Mouse (Mus musculus) erythroblast, embryonic 14.5 days (primary cell): ENCODE results near the gene Bzw2. TPM values are rescaled to one million over a fixed set of nuclear protein-coding genes. Genes with fewer than 3 reads are reported as not detected.
"Not testable (repeated sequence)": the region's sequence is repeated elsewhere in the genome, so short reads cannot be mapped to it uniquely, and the experiment has no call there.

Source experiments
- H3K27me3 ChIP-seq: 2 replicates; pipeline ENCODE4 v1.6.1; 2012; ENCODE audit warnings: inconsistent platforms; ENCODE audit not compliant: control insufficient read depth
- H3K36me3 ChIP-seq: 2 replicates; pipeline ENCODE4 v1.6.1; 2012; ENCODE audit warnings: mild to moderate bottlenecking, inconsistent platforms; ENCODE audit not compliant: control insufficient read depth
- H3K4me1 ChIP-seq: 2 replicates; pipeline ENCODE4 v1.6.1; 2012; ENCODE audit warnings: inconsistent platforms; ENCODE audit not compliant: control insufficient read depth
- H3K4me3 ChIP-seq: replicated peaks from 2 replicates; pipeline ENCODE3; 2012; ENCODE audit warnings: moderate library complexity, mild to moderate bottlenecking, inconsistent platforms
- H3K9me3 ChIP-seq: 2 replicates; pipeline ENCODE4 v1.6.1; 2012; ENCODE audit warnings: low read length, inconsistent platforms, mixed read lengths; ENCODE audit not compliant: control insufficient read depth
- GATA1 ChIP-seq: IDR thresholded peaks from 2 replicates; pipeline ENCODE4 v1.6.1; 2012; ENCODE audit warnings: low read length, inconsistent platforms, mixed read lengths
- TAL1 ChIP-seq: IDR thresholded peaks from 3 replicates; pipeline ENCODE4 v1.6.1; 2012; ENCODE audit warnings: low read length, inconsistent platforms, mixed read lengths
- polyA plus RNA-seq: library from polyadenylated mRNA; stranded (reverse); fragments of >175 nt; gene quantifications from 2 replicates; pipeline ENCODE4 v1.2.3, GENCODE M21; 2012

Gene Bzw2
- 0.20 and 0.22 TPM in 2 replicates for polyA plus RNA-seq

GRCm38 (mm10) chr12:36157638-36158308, at the start of gene Bzw2:
Gene Bzw2, minus strand, starts transcription at chr12:36158080.
- H3K36me3 ChIP-seq, result no peaks in the 10 kb centered on the region
- peak within 1 kb of the TSS; percentile 90 for H3K4me3 ChIP-seq
- TF ChIP-seq GATA1 (no peak), TAL1 (no peak)
- no peaks in the 10 kb centered on the region for H3K9me3 ChIP-seq
- H3K27me3 ChIP-seq, result no peaks in the 10 kb centered on the region
- H3K4me1 ChIP-seq, result peaks cover 42% of the 10 kb centered on the region

- no peaks in the 10 kb centered on the region for H3K27me3 ChIP-seq
- no peaks in the 10 kb centered on the region for H3K4me1 ChIP-seq
- no peaks in the 10 kb centered on the region for H3K9me3 ChIP-seq
- TF ChIP-seq TAL1, result no peak
- no peak for TF ChIP-seq GATA1
- no peak overlapping the region for H3K4me3 ChIP-seq
- no peaks in the 10 kb centered on the region for H3K36me3 ChIP-seq
Observed at GRCm38 (mm10) chr12:36207072-36207799, 49.4 kb upstream of the Bzw2 start.

- not testable (repeated sequence) for H3K4me3 ChIP-seq, H3K27me3 ChIP-seq, H3K9me3 ChIP-seq, H3K36me3 ChIP-seq, H3K4me1 ChIP-seq
Observed at GRCm38 (mm10) chr12:36205579-36206119, 47.8 kb upstream of the Bzw2 start.

DNA sequence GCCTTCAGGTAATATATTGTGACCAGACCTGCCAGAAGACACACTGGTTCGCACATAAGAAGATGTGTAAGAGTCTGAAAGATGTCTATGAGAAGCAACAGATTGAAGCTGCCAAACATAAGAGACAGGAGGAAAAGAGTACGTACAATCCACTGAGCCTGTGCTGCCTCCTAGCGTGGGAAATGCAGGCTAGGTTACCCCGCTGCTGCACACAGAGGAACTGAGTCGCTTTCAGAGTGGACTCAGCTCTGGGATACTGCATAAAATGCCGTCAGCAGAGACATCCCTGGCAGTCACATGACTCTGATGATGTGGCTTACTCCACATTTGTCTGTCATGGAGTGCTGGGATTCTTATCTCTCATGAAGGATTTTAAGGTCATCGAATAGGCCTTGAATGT, 37.1 kb upstream of the Bzw2 start:
- H3K4me3 ChIP-seq, result no peak overlapping the region
- no peaks in the 10 kb centered on the region for H3K4me1 ChIP-seq
- no peaks in the 10 kb centered on the region; the same call in 1 of the 2 replicates for H3K9me3 ChIP-seq
- no peaks in the 10 kb centered on the region for H3K27me3 ChIP-seq
- no peak for TF ChIP-seq TAL1
- no peak for TF ChIP-seq GATA1
- H3K36me3 ChIP-seq, result peaks cover 25% of the 10 kb centered on the region

GRCm38 (mm10) chr12:36190343-36190742, 32.5 kb upstream of the Bzw2 start:
- H3K9me3 ChIP-seq, result no peaks in the 10 kb centered on the region
- H3K36me3 ChIP-seq, result peaks cover 34% of the 10 kb centered on the region
- H3K27me3 ChIP-seq, result no peaks in the 10 kb centered on the region
- H3K4me1 ChIP-seq, result no peaks in the 10 kb centered on the region
- no peak for TF ChIP-seq GATA1
- H3K4me3 ChIP-seq, result no peak overlapping the region

DNA sequence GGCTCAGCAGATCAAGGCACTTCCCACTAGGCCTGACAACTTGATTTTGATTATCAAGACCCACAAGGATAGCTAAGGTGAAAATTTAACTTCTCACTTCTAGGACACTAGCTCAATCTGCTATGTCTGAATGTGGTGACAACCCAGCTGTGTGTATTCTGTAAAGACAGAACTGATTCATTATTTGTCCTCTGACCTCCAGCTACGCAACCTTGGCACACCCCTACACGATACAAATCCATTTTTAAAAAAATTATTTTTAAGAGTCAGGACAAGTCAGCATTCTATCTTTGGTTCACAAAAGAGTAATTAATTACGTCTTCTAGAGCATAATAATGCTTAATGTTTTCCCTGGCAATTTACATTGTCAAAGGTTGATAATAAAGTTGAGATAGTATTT, 31.7 kb upstream of the Bzw2 start:
- Histone ChIP-seq H3K27me3 (no peaks in the 10 kb centered on the region), H3K4me3 (no peak overlapping the region), H3K36me3 (peaks cover 31% of the 10 kb centered on the region), H3K4me1 (no peaks in the 10 kb centered on the region), H3K9me3 (no peaks in the 10 kb centered on the region)
- TF ChIP-seq TAL1 (no peak), GATA1 (no peak)

- TF ChIP-seq GATA1, result no peak
- no peak for TF ChIP-seq TAL1
- no peaks in the 10 kb centered on the region for H3K27me3 ChIP-seq
- H3K4me3 ChIP-seq, result no peak overlapping the region
- H3K36me3 ChIP-seq, result peaks cover 43% of the 10 kb centered on the region
- no peaks in the 10 kb centered on the region for H3K4me1 ChIP-seq
- H3K9me3 ChIP-seq, result no peaks in the 10 kb centered on the region
Observed at GRCm38 (mm10) chr12:36187081-36187480, 29.2 kb upstream of the Bzw2 start.

DNA sequence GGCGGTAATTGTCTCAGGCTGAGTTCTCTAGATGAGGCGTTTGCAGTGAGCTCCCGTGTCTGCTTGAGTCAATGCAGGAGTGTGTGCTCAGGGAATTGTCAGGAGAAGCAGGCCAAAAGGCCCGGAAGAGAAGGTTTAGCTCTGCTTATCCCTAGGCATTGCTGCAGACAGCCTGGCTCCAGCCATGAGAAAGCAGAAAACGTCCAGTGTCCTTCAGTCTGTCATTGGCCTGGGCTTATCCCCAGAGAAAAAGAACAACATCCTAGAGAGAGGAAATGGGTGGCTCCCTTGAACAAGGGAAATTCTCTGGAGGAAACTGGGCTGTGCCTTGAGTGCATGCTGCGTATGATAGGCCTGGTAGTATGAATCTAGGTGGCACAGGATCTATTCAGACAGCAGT, 24.7 kb upstream of the Bzw2 start:
- H3K4me3 ChIP-seq, result no peak overlapping the region
- H3K36me3 ChIP-seq, result peaks cover 33% of the 10 kb centered on the region

DNA sequence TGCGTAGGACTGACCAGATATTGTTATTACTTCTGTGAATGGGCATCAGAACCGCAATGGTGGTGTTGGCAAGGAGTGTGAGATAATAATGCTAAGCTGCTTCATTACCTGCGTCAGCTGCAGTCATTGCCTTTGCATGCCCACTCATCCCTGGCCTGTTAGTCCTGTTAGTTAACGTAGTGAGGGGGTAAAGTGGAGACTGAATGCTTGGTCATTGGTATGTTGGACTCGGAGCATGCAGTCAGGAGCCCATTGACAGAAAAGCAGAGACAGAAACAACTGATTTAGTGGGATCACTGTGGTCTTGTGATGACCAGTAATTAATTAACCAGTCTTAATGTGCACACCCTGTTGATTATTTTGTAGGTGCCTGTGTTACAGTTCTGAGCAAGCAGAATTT, 19.3 kb upstream of the Bzw2 start:
- Histone ChIP-seq H3K4me1 (no peaks in the 10 kb centered on the region), H3K27me3 (no peaks in the 10 kb centered on the region), H3K4me3 (no peak overlapping the region), H3K9me3 (no peaks in the 10 kb centered on the region), H3K36me3 (peaks cover 26% of the 10 kb centered on the region)
- TF ChIP-seq GATA1, result no peak
- no peak for TF ChIP-seq TAL1

More for the DNA sequence above, 24.7 kb upstream of the Bzw2 start:
- H3K27me3 ChIP-seq, result no peaks in the 10 kb centered on the region
- no peaks in the 10 kb centered on the region for H3K9me3 ChIP-seq
- H3K4me1 ChIP-seq, result no peaks in the 10 kb centered on the region
- TF ChIP-seq TAL1, result no peak
- no peak for TF ChIP-seq GATA1

DNA sequence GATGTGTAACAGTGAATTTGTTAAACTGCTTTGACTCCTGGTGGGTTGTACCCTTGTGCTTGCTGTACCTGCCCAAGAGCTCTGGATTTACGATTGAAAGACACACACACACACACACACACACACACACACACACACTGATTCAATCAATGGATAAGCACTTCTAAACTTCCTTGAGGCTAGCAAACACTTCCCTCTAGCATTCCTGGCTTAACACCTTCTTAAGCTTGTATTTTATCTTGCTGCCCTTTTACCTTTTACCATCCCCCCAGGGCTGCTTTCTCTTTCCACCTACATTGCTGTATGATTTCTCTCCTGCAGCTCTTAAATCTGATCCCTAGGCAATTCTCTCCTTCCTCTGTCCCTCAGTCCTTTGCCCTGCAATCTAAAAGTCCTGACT, 7.4 kb upstream of the Bzw2 start:
- peaks cover 12% of the 10 kb centered on the region for H3K4me1 ChIP-seq
- TF ChIP-seq TAL1 (no peak), GATA1 (no peak)
- no peaks in the 10 kb centered on the region for H3K27me3 ChIP-seq
- peaks cover under 1% of the 10 kb centered on the region; the same call in 1 of the 2 replicates for H3K36me3 ChIP-seq
- no peak overlapping the region for H3K4me3 ChIP-seq
- H3K9me3 ChIP-seq, result no peaks in the 10 kb centered on the region
